Mouse (Mus musculus) liver, embryonic 14.5 days (tissue): Measurements from ENCODE around the gene Smyd1.

Source experiments
- CTCF ChIP-seq: IDR thresholded peaks from 2 replicates; pipeline ENCODE4 v1.5.1; 2016; ENCODE audit warnings: antibody characterized with exemption, low read depth, control low read depth
- EP300 ChIP-seq: IDR thresholded peaks from 2 replicates; pipeline ENCODE4 v1.6.1; 2016; ENCODE audit warnings: antibody characterized with exemption, low read depth

DNA sequence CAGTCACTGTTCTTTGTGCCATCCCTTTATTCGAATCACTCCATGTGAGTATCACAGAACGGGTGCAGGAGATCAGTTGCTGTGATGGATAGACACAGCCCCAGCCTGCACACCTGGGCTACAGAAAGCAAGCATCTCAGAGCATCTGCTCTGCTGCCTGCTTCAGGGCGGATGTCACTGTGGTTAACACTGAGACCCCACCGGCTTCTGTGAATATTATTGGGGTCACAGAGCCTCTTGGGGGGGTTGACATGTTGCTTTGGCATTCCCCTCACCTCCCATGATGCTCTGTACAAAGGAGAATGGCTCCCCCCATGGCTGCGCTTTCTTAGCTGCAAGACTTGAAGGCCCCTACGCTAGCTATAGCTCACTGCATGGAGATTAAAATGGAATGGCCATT lies 47.4 kb upstream of the Smyd1 start:
- TF ChIP-seq CTCF: no peak
- TF ChIP-seq EP300: no peak
